Mouse (Mus musculus): ENCODE data around the gene Urb2. TPM values are rescaled to one million over a fixed set of nuclear protein-coding genes. Genes with fewer than 3 reads are reported as not detected.

The Urb2 gene
- polyA plus RNA-seq, 1 experiment from 2014 or later: 6.9 TPM

- no peak for ATAC-seq (ENCODE audit: low FRiP score)
- no peaks in the 10 kb centered on the region for H3K9me3 ChIP-seq (ENCODE audit: control insufficient read depth, low read length)
- 69% methylated on average over 5 of the region's 5 CpGs for WGBS
- H3K27me3 ChIP-seq (ENCODE audit: control insufficient read depth, insufficient read depth, low read length): no peaks in the 10 kb centered on the region
- H3K27ac ChIP-seq (ENCODE audit: low read depth, low read length): no peak overlapping the region
- H3K36me3 ChIP-seq (ENCODE audit: control insufficient read depth, insufficient read depth, low read length): peaks cover 35% of the 10 kb centered on the region
- no peak for DNase-seq (ENCODE audit: low spot score, missing footprints)
- H3K9ac ChIP-seq (ENCODE audit: low read length): no peak overlapping the region
- no peaks in the 10 kb centered on the region for H3K4me1 ChIP-seq (ENCODE audit: control insufficient read depth, insufficient read depth, low read length)
- no peak overlapping the region for H3K4me3 ChIP-seq (ENCODE audit: low read depth, low read length)
- no peak overlapping the region for H3K4me2 ChIP-seq
These were observed 12.1 kb downstream of the Urb2 start for GRCm38 (mm10) chr8:124033400-124033799.

GRCm38 (mm10) chr8:124038121-124038520 lies 16.8 kb downstream of the Urb2 start:
- Histone ChIP-seq H3K9ac (ENCODE audit: low read length) (no peak overlapping the region), H3K27ac (ENCODE audit: low read depth, low read length) (no peak overlapping the region), H3K36me3 (ENCODE audit: control insufficient read depth, insufficient read depth, low read length) (peaks cover 12% of the 10 kb centered on the region), H3K4me3 (ENCODE audit: low read depth, low read length) (no peak overlapping the region), H3K4me1 (ENCODE audit: control insufficient read depth, insufficient read depth, low read length) (no peaks in the 10 kb centered on the region), H3K9me3 (ENCODE audit: control insufficient read depth, low read length) (no peaks in the 10 kb centered on the region), H3K4me2 (no peak overlapping the region), H3K27me3 (ENCODE audit: control insufficient read depth, insufficient read depth, low read length) (no peaks in the 10 kb centered on the region)
- ATAC-seq (ENCODE audit: low FRiP score) (no peak), DNase-seq (ENCODE audit: low spot score, missing footprints) (no peak)
- 91% methylated on average over 7 of the region's 7 CpGs for WGBS

GRCm38 (mm10) chr8:124039351-124039750 lies 18.0 kb downstream of the Urb2 start:
- 81% methylated on average over 4 of the region's 4 CpGs for WGBS
- no peak for DNase-seq (ENCODE audit: low spot score, missing footprints)
- H3K36me3 ChIP-seq (ENCODE audit: control insufficient read depth, insufficient read depth, low read length): peaks cover 12% of the 10 kb centered on the region
- no peak overlapping the region for H3K4me2 ChIP-seq
- no peaks in the 10 kb centered on the region for H3K9me3 ChIP-seq (ENCODE audit: control insufficient read depth, low read length)
- no peaks in the 10 kb centered on the region for H3K27me3 ChIP-seq (ENCODE audit: control insufficient read depth, insufficient read depth, low read length)
- H3K4me1 ChIP-seq (ENCODE audit: control insufficient read depth, insufficient read depth, low read length): no peaks in the 10 kb centered on the region
- no peak for ATAC-seq (ENCODE audit: low FRiP score)
- no peak overlapping the region for H3K4me3 ChIP-seq (ENCODE audit: low read depth, low read length)
- no peak overlapping the region for H3K27ac ChIP-seq (ENCODE audit: low read depth, low read length)
- H3K9ac ChIP-seq (ENCODE audit: low read length): no peak overlapping the region

GRCm38 (mm10) chr8:124042201-124042600 lies 20.9 kb downstream of the Urb2 start:
- Histone ChIP-seq H3K9ac (ENCODE audit: low read length) (no peak overlapping the region), H3K4me1 (ENCODE audit: control insufficient read depth, insufficient read depth, low read length) (no peaks in the 10 kb centered on the region), H3K36me3 (ENCODE audit: control insufficient read depth, insufficient read depth, low read length) (peaks cover 2% of the 10 kb centered on the region; the same call in 1 of the 2 replicates), H3K9me3 (ENCODE audit: control insufficient read depth, low read length) (no peaks in the 10 kb centered on the region), H3K4me2 (no peak overlapping the region), H3K4me3 (ENCODE audit: low read depth, low read length) (no peak overlapping the region), H3K27ac (ENCODE audit: low read depth, low read length) (no peak overlapping the region), H3K27me3 (ENCODE audit: control insufficient read depth, insufficient read depth, low read length) (no peaks in the 10 kb centered on the region)
- no peak for ATAC-seq (ENCODE audit: low FRiP score)
- no peak for DNase-seq (ENCODE audit: low spot score, missing footprints)
- 93% methylated on average over 1 of the region's 1 CpGs for WGBS

- DNase-seq (ENCODE audit: low spot score, missing footprints) (no peak), ATAC-seq (ENCODE audit: low FRiP score) (no peak)
- H3K9me3 ChIP-seq (ENCODE audit: control insufficient read depth, low read length): no peaks in the 10 kb centered on the region
- no peak overlapping the region for H3K27ac ChIP-seq (ENCODE audit: low read depth, low read length)
- H3K36me3 ChIP-seq (ENCODE audit: control insufficient read depth, insufficient read depth, low read length): peaks cover 10% of the 10 kb centered on the region; the same call in 1 of the 2 replicates
- no peaks in the 10 kb centered on the region for H3K4me1 ChIP-seq (ENCODE audit: control insufficient read depth, insufficient read depth, low read length)
- H3K9ac ChIP-seq (ENCODE audit: low read length): no peak overlapping the region
- H3K27me3 ChIP-seq (ENCODE audit: control insufficient read depth, insufficient read depth, low read length): no peaks in the 10 kb centered on the region
- no peak overlapping the region for H3K4me2 ChIP-seq
- 93% methylated on average over 5 of the region's 5 CpGs for WGBS
- H3K4me3 ChIP-seq (ENCODE audit: low read depth, low read length): no peak overlapping the region
These were observed 23.1 kb downstream of the Urb2 start for GRCm38 (mm10) chr8:124044421-124044820.

GRCm38 (mm10) chr8:124044931-124045330 lies 23.6 kb downstream of the Urb2 start:
- DNase-seq (ENCODE audit: low spot score, missing footprints) (no peak), ATAC-seq (ENCODE audit: low FRiP score) (no peak)
- Histone ChIP-seq H3K4me3 (ENCODE audit: low read depth, low read length) (no peak overlapping the region), H3K9ac (ENCODE audit: low read length) (no peak overlapping the region), H3K4me1 (ENCODE audit: control insufficient read depth, insufficient read depth, low read length) (no peaks in the 10 kb centered on the region), H3K27me3 (ENCODE audit: control insufficient read depth, insufficient read depth, low read length) (no peaks in the 10 kb centered on the region), H3K9me3 (ENCODE audit: control insufficient read depth, low read length) (no peaks in the 10 kb centered on the region), H3K27ac (ENCODE audit: low read depth, low read length) (no peak overlapping the region), H3K4me2 (no peak overlapping the region), H3K36me3 (ENCODE audit: control insufficient read depth, insufficient read depth, low read length) (0 out of 2 replicates have a peak, but pooled peaks cover 8% of the 10 kb centered on the region)
- WGBS: 95% methylated on average over 12 of the region's 12 CpGs

- H3K9ac ChIP-seq (ENCODE audit: low read length): no peak overlapping the region
- DNase-seq (ENCODE audit: low spot score, missing footprints): no peak
- WGBS: 92% methylated on average over 8 of the region's 8 CpGs
- no peaks in the 10 kb centered on the region for H3K9me3 ChIP-seq (ENCODE audit: control insufficient read depth, low read length)
- no peaks in the 10 kb centered on the region for H3K4me1 ChIP-seq (ENCODE audit: control insufficient read depth, insufficient read depth, low read length)
- no peak overlapping the region for H3K4me2 ChIP-seq
- H3K4me3 ChIP-seq (ENCODE audit: low read depth, low read length): no peak overlapping the region
- H3K27ac ChIP-seq (ENCODE audit: low read depth, low read length): no peak overlapping the region
- H3K36me3 ChIP-seq (ENCODE audit: control insufficient read depth, insufficient read depth, low read length): 0 out of 2 replicates have a peak, but pooled peaks cover 8% of the 10 kb centered on the region
- no peak for ATAC-seq (ENCODE audit: low FRiP score)
- no peaks in the 10 kb centered on the region for H3K27me3 ChIP-seq (ENCODE audit: control insufficient read depth, insufficient read depth, low read length)
These were observed 24.5 kb downstream of the Urb2 start for GRCm38 (mm10) chr8:124045856-124046255.

- Histone ChIP-seq H3K27me3 (ENCODE audit: control insufficient read depth, insufficient read depth, low read length) (no peaks in the 10 kb centered on the region), H3K4me3 (ENCODE audit: low read depth, low read length) (no peak overlapping the region), H3K9me3 (ENCODE audit: control insufficient read depth, low read length) (no peaks in the 10 kb centered on the region), H3K9ac (ENCODE audit: low read length) (no peak overlapping the region), H3K4me1 (ENCODE audit: control insufficient read depth, insufficient read depth, low read length) (no peaks in the 10 kb centered on the region), H3K4me2 (no peak overlapping the region), H3K36me3 (ENCODE audit: control insufficient read depth, insufficient read depth, low read length) (0 out of 2 replicates have a peak, but pooled peaks cover 8% of the 10 kb centered on the region), H3K27ac (ENCODE audit: low read depth, low read length) (no peak overlapping the region)
- ATAC-seq (ENCODE audit: low FRiP score): peak; percentile 52; the same call in 1 of the 2 replicates
- 17% methylated on average over 3 of the region's 3 CpGs for WGBS
- peak; percentile 95 for DNase-seq (ENCODE audit: low spot score, missing footprints)
These were observed 30.8 kb downstream of the Urb2 start for GRCm38 (mm10) chr8:124052110-124052509.

- WGBS: 69% methylated on average over 4 of the region's 4 CpGs
- no peak overlapping the region for H3K9ac ChIP-seq (ENCODE audit: low read length)
- no peak for DNase-seq (ENCODE audit: low spot score, missing footprints)
- H3K9me3 ChIP-seq (ENCODE audit: control insufficient read depth, low read length): no peaks in the 10 kb centered on the region
- no peak for ATAC-seq (ENCODE audit: low FRiP score)
- no peak overlapping the region for H3K4me2 ChIP-seq
- no peak overlapping the region for H3K27ac ChIP-seq (ENCODE audit: low read depth, low read length)
- H3K27me3 ChIP-seq (ENCODE audit: control insufficient read depth, insufficient read depth, low read length): no peaks in the 10 kb centered on the region
- no peak overlapping the region for H3K4me3 ChIP-seq (ENCODE audit: low read depth, low read length)
- H3K36me3 ChIP-seq (ENCODE audit: control insufficient read depth, insufficient read depth, low read length): 0 out of 2 replicates have a peak, but pooled peaks cover 5% of the 10 kb centered on the region
- no peaks in the 10 kb centered on the region for H3K4me1 ChIP-seq (ENCODE audit: control insufficient read depth, insufficient read depth, low read length)
These were observed 31.3 kb downstream of the Urb2 start for GRCm38 (mm10) chr8:124052568-124052967.
